Mouse (Mus musculus) liver, embryonic 16.5 days (tissue): ENCODE results near the gene Lrp5. TPM values are rescaled to one million over a fixed set of nuclear protein-coding genes. Genes with fewer than 3 reads are reported as not detected.
A peak's percentile ranks its signal among the peaks of the same experiment; 100 is the strongest.

ENCODE experiments used
- ATAC-seq: fragments of 200-750 bp; cut with Nextera tagmentation; 2 replicates; pipeline ENCODE4 v1.8.0; 2017; ENCODE audit warnings: low read depth, mild to moderate bottlenecking, moderate number of reproducible peaks, moderate library complexity
- H3K27ac ChIP-seq: fragments of 300-500 bp; sonication (generic); 2 replicates; pipeline ENCODE4 v1.5.1; 2014; ENCODE audit warnings: mild to moderate bottlenecking, low read length
- H3K27me3 ChIP-seq: fragments of 300-500 bp; sonication (generic); 2 replicates; pipeline ENCODE4 v1.6.1; 2014; ENCODE audit warnings: low read depth, low read length, mixed read lengths; ENCODE audit not compliant: control insufficient read depth, insufficient read depth
- H3K36me3 ChIP-seq: fragments of 300-500 bp; sonication (generic); 2 replicates; pipeline ENCODE4 v1.6.1; 2014; ENCODE audit warnings: mild to moderate bottlenecking; ENCODE audit not compliant: control insufficient read depth, insufficient read depth
- H3K4me1 ChIP-seq: fragments of 300-500 bp; sonication (generic); 2 replicates; pipeline ENCODE4 v1.6.1; 2014; ENCODE audit warnings: low read depth, low read length, mixed read lengths; ENCODE audit not compliant: control insufficient read depth
- H3K4me2 ChIP-seq: fragments of 300-500 bp; sonication (generic); 2 replicates; pipeline ENCODE4 v1.6.1; 2014; ENCODE audit warnings: low read depth, low read length, mixed read lengths
- H3K4me3 ChIP-seq: fragments of 300-500 bp; sonication (generic); 2 replicates; pipeline ENCODE4 v1.5.1; 2014; ENCODE audit warnings: low read depth, mild to moderate bottlenecking, low read length
- H3K9ac ChIP-seq: fragments of 300-500 bp; sonication (generic); 2 replicates; pipeline ENCODE4 v1.6.1; 2014; ENCODE audit warnings: low read depth, low read length
- H3K9me3 ChIP-seq: fragments of 300-500 bp; sonication (generic); replicated peaks from 2 replicates; pipeline ENCODE4 v1.6.1; 2016; ENCODE audit warnings: low read length; ENCODE audit not compliant: control insufficient read depth
- WGBS: fragments of 180-500 bp; shearing (Covaris S2); extraction: QIAGEN DNeasy Blood & Tissue Kit; methylation state at CpG from one replicate; pipeline ENCODE4 v1.1.7; 2014; ENCODE audit not compliant: insufficient replicate concordance; 5-methylcytosine and 5-hydroxymethylcytosine counted together
- polyA plus RNA-seq: library from polyadenylated mRNA; unstranded; fragments of >200 nt; fragmentation: Nextera tagmentation; extraction: Ambion mirVana; gene quantifications from 2 replicates; pipeline ENCODE4 v1.2.1, GENCODE M21; 2015

Lrp5 gene
- polyA plus RNA-seq, 1 experiment from 2014 or later, result 2.7 TPM

DNA sequence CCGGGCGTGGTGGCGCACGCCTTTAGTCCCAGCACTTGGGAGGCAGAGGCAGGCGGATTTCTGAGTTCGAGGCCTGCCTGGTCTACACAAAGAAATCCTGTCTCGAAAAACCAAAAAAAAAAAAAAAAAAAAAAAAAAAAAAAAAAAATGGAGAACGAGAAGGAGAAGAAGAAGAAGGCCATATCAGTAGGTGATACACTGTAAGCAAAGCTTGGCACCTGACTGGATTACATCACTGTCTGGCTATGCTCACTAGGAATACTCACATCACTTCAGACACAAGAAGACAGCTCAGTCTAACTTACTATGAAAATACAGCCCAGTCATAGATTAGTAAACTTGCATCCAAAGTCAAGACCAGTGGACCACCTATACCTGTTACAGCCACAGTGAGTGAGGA is 131.6 kb downstream of the Lrp5 start:
- Histone ChIP-seq H3K4me2 (no peak overlapping the region), H3K9ac (no peak overlapping the region), H3K4me3 (no peak overlapping the region), H3K4me1 (peaks cover 9% of the 10 kb centered on the region), H3K36me3 (no peaks in the 10 kb centered on the region), H3K27ac (no peak overlapping the region), H3K27me3 (no peaks in the 10 kb centered on the region), H3K9me3 (no peaks in the 10 kb centered on the region)
- 89% methylated on average over 8 of the region's 8 CpGs for WGBS
- ATAC-seq, result no peak

DNA sequence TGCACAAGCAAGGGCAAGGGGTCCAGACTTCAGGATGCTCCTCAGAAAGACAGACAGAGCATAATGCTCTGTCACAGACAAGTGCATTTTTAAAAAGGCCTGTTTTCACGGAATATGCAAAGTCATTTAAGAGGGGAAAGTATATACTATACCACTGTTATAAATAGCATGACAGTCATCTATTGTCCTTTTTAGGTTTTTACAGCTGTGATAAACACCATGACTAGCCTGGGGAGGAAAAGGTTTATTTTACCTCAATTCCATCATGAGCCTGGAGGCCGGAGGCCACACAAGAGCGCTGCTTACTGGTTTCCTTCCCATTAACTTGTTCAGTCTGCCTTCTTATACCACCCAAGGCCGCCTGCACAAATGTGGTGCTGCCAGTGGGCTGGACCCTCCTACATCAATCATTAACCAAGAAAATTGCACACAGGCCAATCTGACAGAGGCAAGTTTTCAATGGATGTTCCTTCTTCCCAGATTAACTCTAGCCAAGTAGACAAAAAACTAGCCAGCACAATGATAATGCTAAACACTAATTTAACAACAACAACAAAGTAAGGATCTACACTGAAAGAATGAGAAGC is 134.7 kb downstream of the Lrp5 start:
- Histone ChIP-seq H3K27ac (peak overlapping the region; percentile 37; the same call in 1 of the 2 replicates), H3K4me2 (no peak overlapping the region), H3K4me3 (no peak overlapping the region), H3K36me3 (peaks cover 3% of the 10 kb centered on the region; the same call in 1 of the 2 replicates), H3K27me3 (no peaks in the 10 kb centered on the region), H3K4me1 (peaks cover 9% of the 10 kb centered on the region; the same call in 1 of the 2 replicates), H3K9ac (no peak overlapping the region), H3K9me3 (no peaks in the 10 kb centered on the region)
- ATAC-seq, result no peak; the same call in 1 of the 2 replicates
- WGBS, result 49% methylated on average over 4 of the region's 4 CpGs

DNA sequence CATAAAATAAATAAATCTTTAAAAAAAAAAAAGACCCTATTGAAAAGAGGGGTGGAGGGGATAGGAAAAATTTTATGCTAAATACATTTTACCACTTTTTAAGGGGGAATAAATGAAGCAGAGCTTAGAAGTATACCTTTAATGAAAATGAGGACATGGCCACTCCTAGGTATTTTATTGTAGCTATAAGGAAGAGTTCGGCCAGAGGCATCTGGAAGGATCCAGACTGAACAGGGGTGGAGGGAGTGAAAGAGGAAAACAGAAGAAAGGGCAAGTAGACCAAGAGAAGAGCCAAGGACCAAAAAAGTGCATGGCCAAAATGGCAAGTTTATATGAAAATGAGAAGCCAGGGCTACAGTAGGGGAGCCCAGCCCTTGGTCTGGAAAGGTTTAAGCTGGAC is 136.3 kb downstream of the Lrp5 start:
- no peak overlapping the region for H3K4me3 ChIP-seq
- ATAC-seq, result no peak
- H3K4me1 ChIP-seq, result peaks cover 7% of the 10 kb centered on the region; the same call in 1 of the 2 replicates
- no peak overlapping the region for H3K27ac ChIP-seq
- no peaks in the 10 kb centered on the region for H3K9me3 ChIP-seq
- H3K4me2 ChIP-seq, result no peak overlapping the region
- H3K9ac ChIP-seq, result no peak overlapping the region
- WGBS, result 93% methylated on average over 1 of the region's 1 CpGs
- no peaks in the 10 kb centered on the region for H3K27me3 ChIP-seq
- H3K36me3 ChIP-seq, result peaks cover 3% of the 10 kb centered on the region; the same call in 1 of the 2 replicates

DNA sequence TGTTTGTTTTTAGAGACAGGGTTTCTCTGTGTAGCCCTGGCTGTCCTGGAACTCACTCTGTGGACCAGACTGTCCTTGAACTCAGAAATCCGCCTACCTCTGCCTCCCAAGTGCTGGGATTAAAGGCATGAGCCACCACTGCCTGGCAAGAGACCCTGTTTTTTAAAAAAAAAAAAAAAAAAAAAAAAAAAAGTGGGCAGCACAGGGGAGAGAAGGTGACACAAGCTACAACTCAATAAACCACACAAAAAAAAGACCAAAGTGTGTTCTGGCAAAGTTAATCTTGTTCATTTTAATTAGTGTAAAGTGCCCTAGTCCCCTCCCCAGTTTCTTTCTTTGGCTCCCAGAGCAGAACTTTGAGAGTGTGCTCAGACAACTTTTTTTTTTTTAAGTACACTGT is 137.1 kb downstream of the Lrp5 start:
- H3K27ac ChIP-seq, result no peak overlapping the region
- H3K36me3 ChIP-seq, result peaks cover 3% of the 10 kb centered on the region; the same call in 1 of the 2 replicates
- H3K4me1 ChIP-seq, result peaks cover 3% of the 10 kb centered on the region; the same call in 1 of the 2 replicates
- H3K4me3 ChIP-seq, result no peak overlapping the region
- no peak overlapping the region for H3K9ac ChIP-seq
- ATAC-seq, result no peak
- no peaks in the 10 kb centered on the region for H3K27me3 ChIP-seq
- H3K9me3 ChIP-seq, result no peaks in the 10 kb centered on the region
- no peak overlapping the region for H3K4me2 ChIP-seq
- 71% methylated on average over 1 of the region's 1 CpGs for WGBS

DNA sequence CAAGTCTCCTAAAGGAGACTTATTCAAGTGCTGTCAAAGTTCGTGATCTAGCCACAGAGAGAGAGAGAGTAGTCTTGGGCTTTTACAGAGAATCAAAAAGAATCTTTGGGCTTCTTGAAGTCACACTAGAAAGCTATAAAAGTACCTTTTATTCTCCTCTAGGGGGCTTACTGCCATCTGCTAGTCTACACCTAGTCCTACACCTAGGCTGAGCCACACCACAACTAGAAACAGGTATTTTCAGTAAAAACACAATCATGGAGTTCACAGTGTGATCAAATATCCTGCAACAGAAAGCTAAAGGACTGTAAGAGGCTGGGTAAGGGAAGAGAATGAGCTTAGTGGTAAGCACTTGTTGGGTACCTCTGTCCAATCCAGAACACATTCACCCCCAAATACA is 138.1 kb downstream of the Lrp5 start:
- H3K4me2 ChIP-seq, result no peak overlapping the region
- H3K9ac ChIP-seq, result no peak overlapping the region
- no peaks in the 10 kb centered on the region for H3K9me3 ChIP-seq
- 83% methylated on average over 1 of the region's 1 CpGs for WGBS
- H3K27me3 ChIP-seq, result no peaks in the 10 kb centered on the region
- H3K4me1 ChIP-seq, result no peaks in the 10 kb centered on the region; the same call in 1 of the 2 replicates
- H3K36me3 ChIP-seq, result peaks cover 3% of the 10 kb centered on the region; the same call in 1 of the 2 replicates
- H3K27ac ChIP-seq, result no peak overlapping the region
- no peak overlapping the region for H3K4me3 ChIP-seq
- ATAC-seq, result no peak

DNA sequence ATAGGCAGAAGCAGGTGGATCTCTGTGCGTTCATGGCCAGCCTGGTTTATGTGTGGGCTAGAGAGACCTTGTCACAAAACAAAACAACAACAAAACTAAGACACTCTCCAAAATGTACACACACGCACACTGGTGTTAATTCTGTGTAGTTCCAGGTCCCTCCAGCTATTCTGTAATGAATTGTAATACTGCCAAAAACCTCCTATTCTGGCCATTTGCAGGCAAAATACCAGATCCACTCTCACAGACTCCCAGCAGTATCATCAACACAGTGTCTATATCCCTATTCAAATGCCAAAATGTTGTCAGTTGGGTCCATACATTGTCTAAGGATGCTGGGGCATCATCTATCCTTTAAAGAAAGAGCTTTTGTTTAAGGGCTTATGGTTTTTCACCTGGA is 141.4 kb downstream of the Lrp5 start:
- Histone ChIP-seq H3K4me3 (no peak overlapping the region), H3K36me3 (peaks cover 5% of the 10 kb centered on the region; the same call in 1 of the 2 replicates), H3K27ac (no peak overlapping the region), H3K27me3 (no peaks in the 10 kb centered on the region), H3K4me2 (no peak overlapping the region), H3K4me1 (peaks cover 4% of the 10 kb centered on the region; the same call in 1 of the 2 replicates), H3K9ac (no peak overlapping the region), H3K9me3 (no peaks in the 10 kb centered on the region)
- WGBS, result 92% methylated on average over 2 of the region's 2 CpGs
- no peak for ATAC-seq

DNA sequence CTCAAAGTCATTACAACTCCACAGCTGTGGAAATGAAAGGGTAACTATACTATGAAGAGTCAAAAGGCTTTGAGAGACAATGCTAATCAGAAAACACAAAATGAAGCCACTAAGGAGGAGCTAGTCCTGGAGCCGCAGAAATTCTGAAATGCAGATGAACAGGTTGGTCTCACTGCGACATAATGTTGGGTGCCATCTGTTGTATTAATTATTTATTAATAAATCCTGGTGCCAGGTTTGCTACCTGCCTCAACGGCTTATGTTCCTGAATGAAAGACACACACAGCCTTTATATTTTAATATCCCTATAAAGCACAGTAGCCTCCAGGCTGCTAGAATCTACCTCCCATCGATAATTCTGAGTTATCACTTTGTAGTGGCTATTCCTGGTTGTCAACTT is 143.8 kb downstream of the Lrp5 start:
- Histone ChIP-seq H3K36me3 (peaks cover 3% of the 10 kb centered on the region; the same call in 1 of the 2 replicates), H3K9ac (no peak overlapping the region), H3K4me3 (no peak overlapping the region), H3K9me3 (no peaks in the 10 kb centered on the region), H3K27me3 (no peaks in the 10 kb centered on the region), H3K4me2 (no peak overlapping the region), H3K27ac (no peak overlapping the region), H3K4me1 (peaks cover 5% of the 10 kb centered on the region; the same call in 1 of the 2 replicates)
- no peak for ATAC-seq
- WGBS, result 92% methylated on average over 4 of the region's 4 CpGs

DNA sequence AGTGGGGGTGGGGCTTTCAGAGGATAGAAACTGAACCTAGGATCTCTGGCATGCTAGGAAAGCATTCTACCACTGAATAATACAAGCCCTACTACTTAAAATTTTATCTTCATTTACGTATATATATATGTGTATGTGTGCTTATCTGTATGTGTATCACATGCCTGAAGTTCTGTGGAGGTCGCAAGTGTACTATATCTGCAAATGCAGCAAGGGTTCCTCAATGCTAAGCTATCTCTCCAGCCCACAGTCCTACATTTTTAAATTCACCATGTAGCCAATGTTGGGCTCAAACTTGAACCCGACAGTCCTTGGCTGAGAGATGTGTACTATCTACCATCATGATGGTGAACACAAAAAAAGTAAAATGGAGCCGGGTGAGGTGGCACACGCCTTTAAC is 145.4 kb downstream of the Lrp5 start:
- 41% methylated on average over 5 of the region's 5 CpGs for WGBS
- Histone ChIP-seq H3K9ac (no peak overlapping the region), H3K4me2 (no peak overlapping the region), H3K9me3 (no peaks in the 10 kb centered on the region), H3K4me3 (no peak overlapping the region), H3K4me1 (peaks cover 7% of the 10 kb centered on the region; the same call in 1 of the 2 replicates), H3K27me3 (no peaks in the 10 kb centered on the region), H3K27ac (no peak overlapping the region), H3K36me3 (peaks cover 2% of the 10 kb centered on the region; the same call in 1 of the 2 replicates)
- no peak for ATAC-seq

DNA sequence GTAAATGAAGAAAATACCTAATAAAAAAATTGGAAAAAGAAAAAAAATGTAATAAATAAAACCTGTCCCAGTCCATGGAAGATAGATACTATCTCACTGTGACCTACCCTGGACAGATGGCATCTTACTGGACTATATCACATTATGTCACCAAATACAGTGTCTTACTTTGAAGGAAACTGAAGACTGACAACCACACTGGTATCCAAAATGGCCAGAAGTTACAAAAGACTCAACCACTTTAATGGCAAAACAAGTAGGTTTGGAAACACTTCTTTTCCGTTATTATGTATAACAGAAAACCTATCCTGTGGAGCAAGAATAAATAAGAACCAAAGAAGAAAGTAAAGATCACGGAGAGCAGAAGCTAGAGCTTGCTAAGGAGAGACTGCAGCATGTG is 146.1 kb downstream of the Lrp5 start:
- Histone ChIP-seq H3K27me3 (no peaks in the 10 kb centered on the region), H3K4me2 (no peak overlapping the region), H3K9ac (no peak overlapping the region), H3K27ac (no peak overlapping the region), H3K36me3 (peaks cover 2% of the 10 kb centered on the region; the same call in 1 of the 2 replicates), H3K9me3 (no peaks in the 10 kb centered on the region), H3K4me3 (no peak overlapping the region), H3K4me1 (peaks cover 7% of the 10 kb centered on the region; the same call in 1 of the 2 replicates)
- ATAC-seq, result no peak
- WGBS, result 76% methylated on average over 2 of the region's 2 CpGs
